Mouse (Mus musculus) kidney, embryonic 14.5 days (tissue): ENCODE results near the gene Slc23a4. TPM values are rescaled to one million over a fixed set of nuclear protein-coding genes. Genes with fewer than 3 reads are reported as not detected.
A peak's percentile ranks its signal among the peaks of the same experiment; 100 is the strongest.

Experiments
- ATAC-seq: fragments of 200-750 bp; cut with Nextera tagmentation; 2 replicates; pipeline ENCODE4 v1.8.0; 2017; ENCODE audit warnings: moderate number of reproducible peaks, mild to moderate bottlenecking, moderate TSS enrichment, moderate library complexity; ENCODE audit not compliant: low FRiP score, low TSS enrichment
- H3K27ac ChIP-seq: fragments of 300-500 bp; sonication (generic); 2 replicates; pipeline ENCODE4 v1.5.1; 2014; ENCODE audit warnings: low read depth, mild to moderate bottlenecking, low read length, moderate library complexity, mixed read lengths
- H3K27me3 ChIP-seq: fragments of 300-500 bp; sonication (generic); 2 replicates; pipeline ENCODE4 v1.6.1; 2014; ENCODE audit warnings: mild to moderate bottlenecking, low read length; ENCODE audit not compliant: control insufficient read depth, insufficient read depth
- H3K36me3 ChIP-seq: fragments of 300-500 bp; sonication (generic); 2 replicates; pipeline ENCODE4 v1.6.1; 2014; ENCODE audit warnings: low read length, mixed read lengths; ENCODE audit not compliant: control insufficient read depth, insufficient read depth
- H3K4me1 ChIP-seq: fragments of 300-500 bp; sonication (generic); 2 replicates; pipeline ENCODE4 v1.6.1; 2014; ENCODE audit warnings: low read length, mixed read lengths; ENCODE audit not compliant: control insufficient read depth, insufficient read depth
- H3K4me2 ChIP-seq: fragments of 300-500 bp; sonication (generic); replicated peaks from 2 replicates; pipeline ENCODE4 v1.6.1; 2014; ENCODE audit warnings: low read depth, mild to moderate bottlenecking, low read length
- H3K4me3 ChIP-seq: fragments of 300-500 bp; sonication (generic); 2 replicates; pipeline ENCODE4 v1.5.1; 2014; ENCODE audit warnings: mild to moderate bottlenecking, low read length
- H3K9ac ChIP-seq: fragments of 300-500 bp; sonication (generic); 2 replicates; pipeline ENCODE4 v1.6.1; 2014; ENCODE audit warnings: low read depth, mild to moderate bottlenecking, low read length, moderate library complexity
- H3K9me3 ChIP-seq: fragments of 300-500 bp; sonication (generic); 2 replicates; pipeline ENCODE4 v1.6.1; 2016; ENCODE audit warnings: low read length; ENCODE audit not compliant: control insufficient read depth
- WGBS: fragments of 180-500 bp; shearing (Covaris S2); extraction: QIAGEN DNeasy Blood & Tissue Kit; methylation state at CpG from one replicate; pipeline ENCODE4 v1.1.7; 2014; 5-methylcytosine and 5-hydroxymethylcytosine counted together
- polyA plus RNA-seq: library from polyadenylated mRNA; unstranded; fragments of >200 nt; fragmentation: Nextera tagmentation; extraction: Ambion mirVana; gene quantifications from 2 replicates; pipeline ENCODE4 v1.2.1, GENCODE M21; 2014

Slc23a4 gene
- polyA plus RNA-seq, 1 experiment from 2014 or later, result 0.61 TPM

- Histone ChIP-seq H3K9ac (no peak overlapping the region), H3K36me3 (no peaks in the 10 kb centered on the region; the same call in 1 of the 2 replicates), H3K9me3 (no peaks in the 10 kb centered on the region), H3K4me1 (peaks cover 6% of the 10 kb centered on the region; the same call in 1 of the 2 replicates), H3K4me2 (no peak overlapping the region), H3K27ac (no peak overlapping the region), H3K4me3 (no peak overlapping the region), H3K27me3 (no peaks in the 10 kb centered on the region)
- WGBS, result 81% methylated on average over 13 of the region's 13 CpGs
- ATAC-seq, result no peak
These were observed 74.7 kb downstream of the Slc23a4 start for GRCm38 (mm10) chr6:34913341-34914040.

DNA sequence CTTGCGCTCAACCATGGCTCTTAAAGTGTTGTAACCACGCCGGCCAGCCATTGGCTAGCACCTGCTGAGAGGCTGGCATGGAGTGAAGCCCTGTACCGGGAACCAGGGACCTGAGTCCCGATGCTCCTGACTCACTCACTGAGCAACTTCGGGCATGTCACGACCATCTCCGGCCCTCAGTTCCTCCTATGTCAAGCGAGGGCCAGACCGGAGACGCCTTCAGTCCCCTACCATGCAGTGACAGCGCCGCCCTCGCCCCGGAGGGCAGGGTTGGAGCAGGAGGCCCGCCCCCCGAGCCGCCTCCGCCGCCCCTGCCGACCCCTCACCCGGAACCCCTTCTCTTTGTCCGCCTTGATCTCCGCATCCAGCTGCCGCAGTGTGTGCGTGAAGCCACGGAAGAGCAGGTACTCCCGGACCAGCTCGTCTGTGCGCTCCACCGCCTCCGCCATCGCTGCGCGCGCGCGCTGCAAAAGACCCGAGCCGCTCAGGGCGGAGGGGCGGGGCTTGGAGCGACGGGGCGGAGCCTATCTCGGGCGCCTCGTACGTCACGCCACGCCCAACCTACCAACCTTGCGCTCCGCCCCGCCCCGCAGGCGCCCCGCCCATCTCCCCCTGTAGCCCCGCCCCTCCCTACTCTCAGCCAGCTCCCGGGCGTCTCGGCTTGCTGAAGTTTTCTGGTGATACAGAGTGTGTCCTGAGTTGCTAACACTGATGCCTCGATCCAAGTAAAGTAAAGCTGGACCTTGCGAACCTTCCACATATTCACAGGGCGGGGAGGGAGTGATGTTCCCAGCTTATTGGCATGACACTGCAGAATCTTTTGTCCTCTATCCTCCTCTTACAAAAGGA lies 77.6 kb downstream of the Slc23a4 start, which contains the start of gene Wdr91:
Gene Wdr91 (minus strand): TSS at position 506 of the 849 bp plus-strand sequence.
- H3K4me1 ChIP-seq, result peaks cover 6% of the 10 kb centered on the region; the same call in 1 of the 2 replicates
- no peaks in the 10 kb centered on the region for H3K27me3 ChIP-seq
- peak within 1 kb of the TSS; percentile 73 for H3K4me2 ChIP-seq
- ATAC-seq, result peak; percentile 94
- peak within 1 kb of the TSS; percentile 61 for H3K9ac ChIP-seq
- peaks cover 14% of the 10 kb centered on the region; the same call in 1 of the 2 replicates for H3K36me3 ChIP-seq
- peak within 1 kb of the TSS; percentile 73 for H3K4me3 ChIP-seq
- H3K9me3 ChIP-seq, result no peaks in the 10 kb centered on the region
- H3K27ac ChIP-seq, result peak within 1 kb of the TSS; percentile 38; the same call in 1 of the 2 replicates
- under 1% methylated on average over 63 of the region's 64 CpGs for WGBS

GRCm38 (mm10) chr6:34909631-34910345 lies 78.4 kb downstream of the Slc23a4 start:
- H3K36me3 ChIP-seq, result peaks cover 21% of the 10 kb centered on the region; the same call in 1 of the 2 replicates
- peak overlapping the region; percentile 73 for H3K4me3 ChIP-seq
- no peaks in the 10 kb centered on the region for H3K27me3 ChIP-seq
- no peak overlapping the region for H3K27ac ChIP-seq
- WGBS, result 43% methylated on average over 8 of the region's 8 CpGs
- H3K9ac ChIP-seq, result peak overlapping the region; percentile 61
- peaks cover 6% of the 10 kb centered on the region; the same call in 1 of the 2 replicates for H3K4me1 ChIP-seq
- peak overlapping the region; percentile 73 for H3K4me2 ChIP-seq
- H3K9me3 ChIP-seq, result no peaks in the 10 kb centered on the region
- no peak for ATAC-seq

- Histone ChIP-seq H3K4me2 (no peak overlapping the region), H3K9me3 (no peaks in the 10 kb centered on the region), H3K36me3 (peaks cover 30% of the 10 kb centered on the region; the same call in 1 of the 2 replicates), H3K9ac (no peak overlapping the region), H3K4me1 (peaks cover 6% of the 10 kb centered on the region; the same call in 1 of the 2 replicates), H3K27me3 (no peaks in the 10 kb centered on the region), H3K27ac (no peak overlapping the region), H3K4me3 (no peak overlapping the region)
- no peak for ATAC-seq
- WGBS, result 83% methylated on average over 18 of the region's 18 CpGs
These were observed 80.4 kb downstream of the Slc23a4 start for GRCm38 (mm10) chr6:34907696-34908260.

DNA sequence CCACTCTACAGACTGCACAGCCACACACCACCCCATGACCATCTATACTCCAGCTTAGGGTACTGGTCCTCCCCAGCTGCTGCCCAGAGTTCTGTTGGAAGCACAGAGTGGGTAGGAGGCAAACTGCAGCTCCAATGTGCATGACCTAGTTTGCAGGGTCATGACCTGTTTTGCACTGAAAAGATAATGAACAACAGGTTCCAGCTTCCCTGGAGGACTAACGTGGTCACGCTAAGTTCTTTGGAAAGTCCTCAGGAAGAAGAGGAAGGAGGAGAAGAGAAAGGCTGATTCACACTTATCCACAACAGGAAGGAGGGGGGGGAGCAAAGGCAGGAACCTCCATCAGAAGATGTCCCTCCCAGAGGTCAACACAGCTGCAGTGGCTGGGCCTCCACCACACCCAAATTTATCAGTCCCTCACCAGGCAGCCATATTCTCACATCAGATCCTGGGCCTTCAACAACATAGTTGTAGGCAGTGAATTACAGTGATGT lies 81.0 kb downstream of the Slc23a4 start:
- peaks cover 6% of the 10 kb centered on the region; the same call in 1 of the 2 replicates for H3K4me1 ChIP-seq
- no peak overlapping the region for H3K4me3 ChIP-seq
- no peak for ATAC-seq
- H3K9ac ChIP-seq, result no peak overlapping the region
- no peaks in the 10 kb centered on the region for H3K27me3 ChIP-seq
- H3K36me3 ChIP-seq, result peaks cover 35% of the 10 kb centered on the region; the same call in 1 of the 2 replicates
- no peak overlapping the region for H3K4me2 ChIP-seq
- H3K9me3 ChIP-seq, result no peaks in the 10 kb centered on the region
- no peak overlapping the region for H3K27ac ChIP-seq
- WGBS, result 77% methylated on average over 2 of the region's 2 CpGs

GRCm38 (mm10) chr6:34906661-34907060 lies 81.5 kb downstream of the Slc23a4 start:
- Histone ChIP-seq H3K36me3 (peaks cover 40% of the 10 kb centered on the region; the same call in 1 of the 2 replicates), H3K4me1 (peaks cover 6% of the 10 kb centered on the region; the same call in 1 of the 2 replicates), H3K4me3 (no peak overlapping the region), H3K4me2 (no peak overlapping the region), H3K9me3 (no peaks in the 10 kb centered on the region), H3K27ac (no peak overlapping the region), H3K27me3 (no peaks in the 10 kb centered on the region), H3K9ac (no peak overlapping the region)
- ATAC-seq, result no peak
- 80% methylated on average over 4 of the region's 4 CpGs for WGBS

GRCm38 (mm10) chr6:34906125-34906524 lies 82.1 kb downstream of the Slc23a4 start:
- WGBS, result 79% methylated on average over 2 of the region's 2 CpGs
- peaks cover 6% of the 10 kb centered on the region; the same call in 1 of the 2 replicates for H3K4me1 ChIP-seq
- no peak overlapping the region for H3K9ac ChIP-seq
- H3K4me3 ChIP-seq, result no peak overlapping the region
- no peak overlapping the region for H3K4me2 ChIP-seq
- no peak overlapping the region for H3K27ac ChIP-seq
- ATAC-seq, result no peak
- no peaks in the 10 kb centered on the region for H3K27me3 ChIP-seq
- no peaks in the 10 kb centered on the region for H3K9me3 ChIP-seq
- peaks cover 45% of the 10 kb centered on the region for H3K36me3 ChIP-seq

GRCm38 (mm10) chr6:34904361-34904760 lies 83.8 kb downstream of the Slc23a4 start:
- H3K36me3 ChIP-seq, result peaks cover 59% of the 10 kb centered on the region
- no peak overlapping the region for H3K27ac ChIP-seq
- H3K4me2 ChIP-seq, result no peak overlapping the region
- H3K27me3 ChIP-seq, result no peaks in the 10 kb centered on the region
- no peak for ATAC-seq
- H3K4me1 ChIP-seq, result no peaks in the 10 kb centered on the region; the same call in 1 of the 2 replicates
- H3K9ac ChIP-seq, result no peak overlapping the region
- whole genome bisulfite sequencing, result 73% methylated on average over 6 of the region's 6 CpGs
- H3K9me3 ChIP-seq, result no peaks in the 10 kb centered on the region
- H3K4me3 ChIP-seq, result no peak overlapping the region
